Mouse (Mus musculus): ENCODE data around the gene Gmfb.

GRCm38 (mm10) chr14:46821271-46821872 lies 670 bp downstream of the Gmfb start:
- no peak for TF ChIP-seq CTCF (IDR thresholded peaks at IDR 0.05)
- TF ChIP-seq EP300 (IDR thresholded peaks at IDR 0.05) = no peak

Measured in lung, postnatal 0 days (tissue).